Mouse (Mus musculus) adrenal gland, postnatal 10 days (tissue): ENCODE data around the gene Nedd8. TPM values are rescaled to one million over a fixed set of nuclear protein-coding genes. Genes with fewer than 3 reads are reported as not detected.

Experiments used
- DNase-seq: peaks from one replicate; pipeline ENCODE4 v3.0.0; 2021; ENCODE audit warnings: mixed read lengths
- total RNA-seq, 2 experiments: library from RNA; stranded (reverse); gene quantifications; 2 replicates each; pipeline ENCODE4 v1.2.3; 2021

Nedd8 gene
- total RNA-seq, 2 experiments from 2014 or later: 280 to 307 TPM

- no peak for DNase-seq
Observed at GRCm38 (mm10) chr14:55614565-55615178, 57.3 kb downstream of the Nedd8 start.

- no peak for DNase-seq
Observed at GRCm38 (mm10) chr14:55613346-55613745, 58.6 kb downstream of the Nedd8 start.

Other genes starting within 250 kb of the Nedd8 start
- gene Dhrs4, start 193.4 kb downstream of the Nedd8 start, total RNA-seq: 100 to 1,000 TPM; 153 to 177 TPM
- gene Carmil3, start 181.5 kb downstream of the Nedd8 start, total RNA-seq: 1 to 10 TPM; 5.3 to 8.5 TPM
- gene Cpne6, start 161.7 kb downstream of the Nedd8 start, total RNA-seq: under 1 TPM; 0.09 to 0.61 TPM
- not detected for gene Nrl, start 147.1 kb downstream of the Nedd8 start, total RNA-seq
- gene Pck2, start 131.9 kb downstream of the Nedd8 start, total RNA-seq: 10 to 100 TPM; 45.2 to 51.4 TPM
- 10 to 100 TPM; 85.2 to 89.5 TPM for gene Dcaf11, start 112.1 kb downstream of the Nedd8 start, total RNA-seq
- gene A730061H03Rik, start 111.7 kb downstream of the Nedd8 start, total RNA-seq: under 1 TPM in 1 of 2 experiments, not detected in 1; 0.66 TPM
- gene Fitm1, start 96.5 kb downstream of the Nedd8 start, total RNA-seq: 10 to 100 TPM; 11.0 to 38.6 TPM
- gene Psme1, start 94.0 kb downstream of the Nedd8 start, total RNA-seq: 100 to 1,000 TPM; 293 to 337 TPM
- 10 to 100 TPM; 43.9 to 57.2 TPM for gene Emc9, start 86.8 kb downstream of the Nedd8 start, total RNA-seq
- gene Psme2, start 81.0 kb downstream of the Nedd8 start, total RNA-seq: 100 to 1,000 TPM; 349 to 362 TPM
- gene Rnf31, start 80.4 kb downstream of the Nedd8 start, total RNA-seq: 10 to 100 TPM; 26.7 to 36.2 TPM
- gene Irf9, start 68.6 kb downstream of the Nedd8 start, total RNA-seq: 10 to 100 TPM in 1 of 2 experiments, 1 to 10 TPM in 1; 9.7 to 13.3 TPM
- gene Rec8, start 54.1 kb downstream of the Nedd8 start, total RNA-seq: 1 to 10 TPM; 2.0 to 2.9 TPM
- gene Ipo4, start 36.2 kb downstream of the Nedd8 start, total RNA-seq: 10 to 100 TPM; 72.1 to 82.4 TPM
- 1 to 10 TPM; 1.1 to 3.8 TPM for gene Gm49378, start 34.2 kb downstream of the Nedd8 start, total RNA-seq
- 10 to 100 TPM; 69.7 to 75.9 TPM for gene Tm9sf1, start 28.3 kb downstream of the Nedd8 start, total RNA-seq
- 1 to 10 TPM in 1 of 2 experiments, under 1 TPM in 1; 0.93 to 3.0 TPM for gene Tssk4, start 21.9 kb downstream of the Nedd8 start, total RNA-seq
- gene Mdp1, start 11.6 kb downstream of the Nedd8 start, total RNA-seq: 10 to 100 TPM; 42.4 to 51.7 TPM
- 10 to 100 TPM; 21.2 to 26.8 TPM for gene Gmpr2, start 183 bp downstream of the Nedd8 start, total RNA-seq
- gene Tinf2, start 9.7 kb upstream of the Nedd8 start, total RNA-seq: 10 to 100 TPM; 19.5 to 23.1 TPM
- 1 to 10 TPM; 1.3 to 2.0 TPM for gene Tgm1, start 41.8 kb upstream of the Nedd8 start, total RNA-seq
- gene Rabggta, start 50.1 kb upstream of the Nedd8 start, total RNA-seq: 10 to 100 TPM; 16.8 to 21.5 TPM
- 10 to 100 TPM; 77.4 to 82.0 TPM for gene Dhrs1, start 73.6 kb upstream of the Nedd8 start, total RNA-seq
- gene Nop9, start 73.6 kb upstream of the Nedd8 start, total RNA-seq: 10 to 100 TPM; 17.1 to 18.9 TPM
- gene Cideb, start 86.3 kb upstream of the Nedd8 start, total RNA-seq: 10 to 100 TPM; 14.2 to 23.3 TPM
- under 1 TPM; 0.12 to 0.54 TPM for gene Ltb4r2, start 89.3 kb upstream of the Nedd8 start, total RNA-seq
- 1 to 10 TPM; 1.4 to 1.6 TPM for gene Ltb4r1, start 93.8 kb upstream of the Nedd8 start, total RNA-seq
- gene Adcy4, start 112.0 kb upstream of the Nedd8 start, total RNA-seq: 10 to 100 TPM; 10.3 to 12.6 TPM
- 1 to 10 TPM; 8.3 to 9.1 TPM for gene Ripk3, start 116.7 kb upstream of the Nedd8 start, total RNA-seq
- 10 to 100 TPM; 23.5 to 28.2 TPM for gene Nfatc4, start 151.0 kb upstream of the Nedd8 start, total RNA-seq
- gene Nynrin, start 181.9 kb upstream of the Nedd8 start, total RNA-seq: 10 to 100 TPM; 20.7 to 24.4 TPM
- under 1 TPM; 0.15 to 0.48 TPM for gene Cbln3, start 212.3 kb upstream of the Nedd8 start, total RNA-seq
- gene Khnyn, start 212.8 kb upstream of the Nedd8 start, total RNA-seq: 10 to 100 TPM; 17.1 to 23.8 TPM
- gene Sdr39u1, start 228.2 kb upstream of the Nedd8 start, total RNA-seq: 100 to 1,000 TPM in 1 of 2 experiments, 10 to 100 TPM in 1; 90.9 to 109 TPM